Mouse (Mus musculus) layer of hippocampus, adult 2 months (tissue): ENCODE results near the gene Gm49380. TPM values are rescaled to one million over a fixed set of nuclear protein-coding genes. Genes with fewer than 3 reads are reported as not detected.
A peak's percentile ranks its signal among the peaks of the same experiment; 100 is the strongest.
"Not testable (repeated sequence)": the region's sequence is repeated elsewhere in the genome, so short reads cannot be mapped to it uniquely, and the experiment has no call there.

ENCODE experiments used
- DNase-seq, 2 experiments: peaks; one replicate each; pipeline ENCODE4 v3.0.0; 2022; ENCODE audit warnings: low spot score in 2 of 2
- H3K27ac ChIP-seq: fragments of 200-600 bp; 2 replicates; pipeline ENCODE4 v1.8.1; 2022
- H3K4me3 ChIP-seq: fragments of 200-600 bp; 2 replicates; pipeline ENCODE4 v1.8.1; 2022; ENCODE audit warnings: mild to moderate bottlenecking
- CTCF ChIP-seq: fragments of 200-600 bp; conservative IDR thresholded peaks from 2 replicates; pipeline ENCODE4 v1.8.1; 2022; ENCODE audit warnings: antibody characterized with exemption, mild to moderate bottlenecking, moderate library complexity
- total RNA-seq, 2 experiments: library from RNA; stranded (reverse); gene quantifications; 2 replicates each; pipeline ENCODE4 v1.2.3; 2021

The Gm49380 gene
- total RNA-seq, 2 experiments from 2014 or later = 0.27 to 0.38 TPM

DNA sequence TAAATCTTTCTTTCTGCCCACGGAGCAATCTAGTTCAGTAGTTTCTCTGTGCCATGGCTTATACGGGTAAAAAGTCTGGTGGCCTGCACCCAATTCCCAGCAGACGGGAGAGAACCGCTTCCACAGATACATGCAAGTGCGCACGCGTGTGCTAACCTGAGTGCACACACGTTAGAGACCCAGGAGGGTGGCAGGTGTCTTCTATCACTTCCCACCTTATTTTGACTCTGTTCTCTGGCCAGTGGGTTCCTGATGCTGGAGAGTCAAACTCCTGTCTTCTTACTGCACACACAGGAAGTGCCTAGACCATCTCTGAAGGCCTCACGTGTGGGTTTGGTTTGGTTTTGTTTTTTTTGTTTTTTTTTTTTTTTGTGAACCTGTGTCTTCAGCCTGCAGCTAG is 2.3 kb upstream of the Gm49380 start:
- DNase-seq = no peak
- no peak overlapping the region for H3K27ac ChIP-seq
- TF ChIP-seq CTCF = no peak
- no peak overlapping the region for H3K4me3 ChIP-seq

GRCm38 (mm10) chr9:44114453-44114852 is 1.2 kb upstream of the Gm49380 start:
- no peak overlapping the region for H3K27ac ChIP-seq
- no peak for TF ChIP-seq CTCF
- no peak overlapping the region for H3K4me3 ChIP-seq
- no peak for DNase-seq

DNA sequence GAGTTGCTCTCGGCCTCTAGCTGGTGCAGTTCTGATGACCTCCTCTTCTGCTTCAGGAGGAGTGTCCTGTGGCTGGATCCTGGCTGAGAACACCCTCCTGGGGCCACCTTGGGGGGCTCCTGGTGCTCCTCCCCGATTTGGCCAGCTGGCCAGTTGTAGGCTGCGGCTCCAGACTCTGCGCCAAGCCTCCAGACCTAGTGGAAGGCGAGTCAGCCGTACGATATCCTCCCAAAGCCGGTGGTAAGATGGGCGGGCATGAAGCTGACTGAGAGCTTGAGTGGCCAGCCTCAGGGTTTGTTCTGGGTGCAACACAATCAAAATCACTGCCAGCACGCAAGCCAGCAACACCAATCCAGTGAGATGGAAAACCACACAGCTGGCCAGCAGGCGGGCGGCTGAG is 1.4 kb downstream of the Gm49380 start:
- H3K27ac ChIP-seq = not testable (repeated sequence)

DNA sequence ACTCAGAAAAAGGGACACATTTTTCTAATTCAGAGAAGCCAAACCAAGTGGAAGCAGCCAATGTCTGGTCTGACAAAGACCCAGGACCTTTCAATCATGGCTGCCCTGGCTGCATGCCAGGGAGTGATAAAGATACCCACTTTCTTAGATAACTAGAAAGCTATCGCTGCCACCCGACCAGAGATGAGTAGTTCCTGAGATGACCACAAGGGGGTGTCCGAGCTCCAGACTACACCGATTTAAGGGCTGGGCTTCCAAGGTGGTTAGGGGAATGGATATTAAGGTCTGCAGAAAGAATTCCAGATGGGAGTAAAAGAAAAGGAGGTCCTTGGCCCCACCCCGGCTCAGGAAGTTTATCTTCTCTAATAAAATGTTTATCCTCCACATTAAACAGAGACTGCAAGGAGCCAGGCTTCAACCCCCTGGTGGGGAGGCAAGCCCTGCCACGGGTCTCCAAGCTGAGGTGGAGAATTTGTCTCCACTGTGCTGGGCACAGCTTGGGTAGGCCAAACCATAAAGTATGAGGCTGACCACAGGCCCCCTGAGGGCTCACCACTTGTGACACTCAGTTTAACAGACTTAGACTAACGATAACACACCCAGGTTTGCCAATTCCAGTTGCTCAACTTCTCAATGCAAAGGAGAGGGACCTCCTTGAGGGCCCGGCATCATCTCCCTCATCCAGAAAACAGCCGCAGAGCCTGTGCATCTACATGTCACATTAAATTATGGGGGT is 3.8 kb downstream of the Gm49380 start:
- DNase-seq = peak; percentile 77 to 86

More for the DNA sequence above, 1.4 kb downstream of the Gm49380 start:
- not testable (repeated sequence) for H3K4me3 ChIP-seq, DNase-seq

DNA sequence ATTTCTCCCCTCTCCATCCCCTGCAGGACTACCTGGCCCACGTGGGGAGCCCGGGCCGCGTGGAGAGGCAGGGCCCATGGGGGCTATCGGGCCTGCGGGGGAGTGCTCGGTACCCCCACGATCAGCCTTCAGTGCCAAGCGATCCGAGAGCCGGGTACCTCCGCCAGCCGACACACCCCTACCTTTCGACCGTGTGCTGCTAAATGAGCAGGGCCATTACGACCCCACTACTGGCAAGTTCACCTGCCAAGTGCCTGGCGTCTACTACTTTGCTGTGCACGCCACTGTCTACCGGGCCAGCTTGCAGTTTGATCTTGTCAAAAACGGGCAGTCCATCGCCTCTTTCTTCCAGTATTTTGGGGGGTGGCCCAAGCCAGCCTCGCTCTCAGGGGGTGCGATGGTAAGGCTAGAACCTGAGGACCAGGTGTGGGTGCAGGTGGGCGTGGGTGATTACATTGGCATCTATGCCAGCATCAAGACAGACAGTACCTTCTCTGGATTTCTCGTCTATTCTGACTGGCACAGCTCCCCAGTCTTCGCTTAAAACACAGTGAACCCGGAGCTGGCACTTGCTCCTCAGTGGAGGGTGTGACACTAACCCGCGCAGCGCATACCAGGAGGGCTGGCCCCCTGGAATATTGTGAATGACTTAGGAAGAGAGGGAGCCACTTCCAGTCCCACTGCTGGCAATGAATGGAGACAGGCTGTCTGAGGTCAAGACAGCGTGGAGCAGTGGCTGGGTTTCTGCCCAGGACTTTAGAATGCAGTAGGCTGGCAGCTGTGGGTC is 4.8 kb downstream of the Gm49380 start:
- no peak for DNase-seq
- Histone ChIP-seq H3K27ac (peak overlapping the region; percentile 83; the same call in 1 of the 2 replicates), H3K4me3 (peak overlapping the region; percentile 17)
- no peak for TF ChIP-seq CTCF

More for the DNA sequence above, 3.8 kb downstream of the Gm49380 start:
- peak overlapping the region; percentile 17; the same call in 1 of the 2 replicates for H3K4me3 ChIP-seq
- peak; percentile 92 for TF ChIP-seq CTCF
- peak overlapping the region; percentile 32; the same call in 1 of the 2 replicates for H3K27ac ChIP-seq

DNA sequence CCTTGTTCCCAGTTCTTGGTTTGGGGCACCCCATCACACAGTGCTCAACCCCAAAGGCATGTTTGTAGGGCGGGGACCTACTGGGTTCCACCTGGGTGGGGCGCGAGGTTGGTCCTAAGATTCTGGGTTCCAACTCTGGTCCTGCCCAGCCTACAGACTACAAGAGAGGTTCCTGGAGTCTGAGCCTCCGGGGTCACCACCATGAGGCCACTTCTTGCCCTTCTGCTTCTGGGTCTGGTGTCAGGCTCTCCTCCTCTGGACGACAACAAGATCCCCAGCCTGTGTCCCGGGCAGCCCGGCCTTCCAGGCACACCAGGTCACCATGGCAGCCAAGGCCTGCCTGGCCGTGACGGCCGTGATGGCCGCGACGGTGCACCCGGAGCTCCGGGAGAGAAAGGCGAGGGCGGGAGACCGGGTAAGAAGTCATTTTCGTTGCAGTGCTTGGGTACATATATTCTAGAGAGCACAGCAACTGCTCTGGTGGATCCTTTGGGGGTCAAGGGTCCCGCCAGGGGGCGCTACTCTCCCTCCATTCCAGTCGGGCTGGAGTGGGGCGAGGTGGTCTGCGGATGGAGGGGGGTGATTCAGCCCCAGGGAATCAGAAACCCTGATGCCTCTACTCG is 5.6 kb downstream of the Gm49380 start:
- Histone ChIP-seq H3K27ac (peak overlapping the region; percentile 83), H3K4me3 (peak overlapping the region; percentile 17)
- peak; percentile 78 for TF ChIP-seq CTCF
- peak in 1 of 2 experiments; percentile 64 for DNase-seq

DNA sequence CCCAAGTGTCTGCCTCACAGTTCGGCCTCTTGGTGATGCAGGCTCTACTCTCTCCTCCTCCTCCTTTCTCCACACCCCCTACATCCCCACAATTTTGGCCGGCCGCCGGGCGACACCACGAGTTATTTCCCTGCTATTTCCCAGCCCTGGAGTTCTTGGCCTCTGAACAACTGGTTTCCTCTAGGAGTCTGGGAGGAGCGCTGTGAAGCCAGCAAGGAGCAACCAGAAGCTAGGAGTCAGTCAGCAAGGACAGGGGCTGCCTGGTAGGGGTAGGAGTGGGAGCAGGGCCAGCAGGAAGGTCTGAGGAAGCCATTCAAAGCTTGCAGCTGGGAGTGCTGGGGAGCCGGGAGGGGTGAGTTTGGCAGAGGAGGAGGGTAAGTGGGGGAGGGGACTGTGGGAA is 6.2 kb downstream of the Gm49380 start, which contains the start of gene C1qtnf5:
Gene C1qtnf5, plus strand, starts transcription at position 136 of the 400 bp plus-strand sequence.
- DNase-seq = peak; percentile 65 to 80
- Histone ChIP-seq H3K4me3 (peak within 1 kb of the TSS; percentile 17), H3K27ac (peak within 1 kb of the TSS; percentile 83)
- TF ChIP-seq CTCF = no peak

DNA sequence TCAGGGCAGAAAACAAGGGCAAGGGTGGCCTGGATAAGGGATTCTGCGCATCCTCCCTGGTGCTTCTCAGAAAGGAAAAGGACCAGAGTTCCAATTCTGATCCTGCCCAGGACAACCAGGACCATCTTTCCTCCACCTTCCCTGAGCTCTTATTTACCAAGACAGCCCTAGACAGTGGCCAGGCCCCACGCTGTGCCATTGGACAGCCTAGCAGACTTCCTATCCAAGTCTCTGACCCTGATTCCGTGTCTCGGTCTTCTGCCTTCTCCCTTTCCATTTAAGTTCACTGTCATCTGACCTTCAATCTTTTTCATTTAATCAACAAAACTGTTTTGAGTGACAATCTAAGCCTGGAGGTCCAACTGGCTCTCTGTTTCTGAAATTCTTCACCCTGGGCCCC is 6.7 kb downstream of the Gm49380 start:
- TF ChIP-seq CTCF = no peak
- peak overlapping the region; percentile 83 for H3K27ac ChIP-seq

DNA sequence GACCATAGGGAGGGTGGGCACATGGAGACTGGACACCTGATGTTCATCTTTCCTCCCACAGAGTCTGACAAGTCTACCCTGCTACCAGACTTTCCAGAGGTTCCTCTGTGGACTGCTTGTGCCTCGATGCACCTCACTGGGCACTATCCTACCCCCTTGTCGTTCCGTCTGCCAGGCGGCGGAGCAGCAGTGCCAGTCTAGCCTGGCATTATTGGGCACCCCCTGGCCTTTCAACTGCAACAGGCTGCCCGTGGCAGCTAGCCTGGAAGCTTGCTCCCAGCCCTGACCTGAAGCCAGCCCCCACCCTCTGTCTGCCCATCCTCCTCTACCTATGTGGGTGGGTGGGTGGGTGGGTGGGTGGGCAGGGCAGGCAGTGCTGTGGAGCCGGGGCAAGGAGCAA is 7.1 kb downstream of the Gm49380 start:
- no peak for DNase-seq
- Histone ChIP-seq H3K4me3 (no peak overlapping the region), H3K27ac (peak overlapping the region; percentile 83; the same call in 1 of the 2 replicates)
- TF ChIP-seq CTCF = no peak

More for the DNA sequence above, 6.7 kb downstream of the Gm49380 start:
- H3K4me3 ChIP-seq = no peak overlapping the region; the same call in 1 of the 2 replicates
- DNase-seq = no peak

GRCm38 (mm10) chr9:44105781-44106180 is 7.5 kb downstream of the Gm49380 start:
- Histone ChIP-seq H3K27ac (no peak overlapping the region; the same call in 1 of the 2 replicates), H3K4me3 (no peak overlapping the region)
- no peak for DNase-seq
- TF ChIP-seq CTCF = no peak

DNA sequence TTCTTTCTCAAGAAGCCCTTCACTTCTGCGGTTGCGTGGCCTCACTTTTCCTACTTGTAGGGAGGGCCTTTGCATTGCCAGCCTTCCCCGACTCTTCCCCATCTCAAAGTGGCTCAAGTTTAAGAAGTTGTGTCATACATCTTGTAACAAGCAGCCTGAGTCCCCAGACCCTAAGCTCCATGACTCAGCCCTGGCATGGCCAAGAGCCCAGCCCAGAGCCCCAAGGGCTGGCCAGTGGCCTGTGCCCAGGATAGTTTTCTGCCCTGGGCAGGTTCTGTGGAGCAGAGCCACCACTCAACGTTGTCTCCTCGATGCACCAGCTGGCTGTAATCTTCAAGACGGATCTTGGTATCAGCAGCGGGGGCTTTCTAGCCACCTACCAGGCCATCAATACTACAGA is 8.4 kb downstream of the Gm49380 start:
- TF ChIP-seq CTCF = no peak
- DNase-seq = no peak
- H3K4me3 ChIP-seq = no peak overlapping the region
- no peak overlapping the region for H3K27ac ChIP-seq

DNA sequence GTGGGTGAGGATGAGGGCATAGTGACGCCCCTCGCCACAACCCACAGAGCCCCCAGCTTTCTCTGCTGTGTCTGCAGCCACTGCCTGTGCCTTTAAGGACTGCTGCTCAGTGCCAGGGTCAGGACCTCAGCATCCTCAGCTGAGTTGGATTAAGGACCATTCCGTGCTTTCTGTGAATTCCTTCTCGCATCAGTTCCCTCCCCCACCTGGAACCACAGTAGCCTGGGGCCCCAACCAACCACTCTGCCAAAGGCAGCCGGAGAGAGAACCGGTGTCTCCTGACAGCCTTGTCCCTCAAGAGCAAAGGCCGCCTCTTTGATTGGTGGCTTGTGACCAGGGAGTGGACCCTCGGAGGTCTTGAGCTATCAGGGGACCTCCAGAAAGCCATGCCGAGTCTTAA is 11.8 kb downstream of the Gm49380 start, which contains the start of gene Mfrp:
Gene Mfrp, plus strand, starts transcription at position 240 of the 400 bp plus-strand sequence.
- no peak for DNase-seq
- no peak within 1 kb of the TSS for H3K27ac ChIP-seq

DNA sequence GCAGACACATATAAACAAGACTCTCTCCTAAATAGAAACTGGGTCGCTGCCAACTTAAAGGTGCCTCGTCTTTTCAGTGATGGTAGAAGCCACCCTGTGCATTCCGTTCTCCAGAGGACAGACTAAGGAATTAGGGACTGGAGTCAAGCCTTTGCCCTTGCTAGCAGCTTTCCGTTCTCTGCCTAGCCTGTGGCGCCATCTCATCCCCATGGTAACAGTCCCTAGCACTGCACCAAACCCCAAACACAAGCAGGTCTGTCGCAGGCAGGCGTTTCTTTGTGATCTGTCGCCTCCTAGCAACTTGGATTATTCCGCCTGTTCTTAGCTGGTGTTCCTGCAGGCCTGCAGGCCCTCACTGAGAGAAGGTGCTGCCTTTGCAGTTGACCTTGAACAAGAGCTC is 16.8 kb downstream of the Gm49380 start:
- DNase-seq = peak; percentile 54 to 76
- H3K27ac ChIP-seq = peak overlapping the region; percentile 93
- no peak overlapping the region for H3K4me3 ChIP-seq
- no peak for TF ChIP-seq CTCF

More for the DNA sequence above, 11.8 kb downstream of the Gm49380 start, which contains the start of gene Mfrp:
- TF ChIP-seq CTCF = no peak
- no peak within 1 kb of the TSS for H3K4me3 ChIP-seq
